Mouse (Mus musculus) erythroblast, embryonic 14.5 days (primary cell): ENCODE data around the gene Olfr1029. TPM values are rescaled to one million over a fixed set of nuclear protein-coding genes. Genes with fewer than 3 reads are reported as not detected.
"Not testable (repeated sequence)": the region's sequence is repeated elsewhere in the genome, so short reads cannot be mapped to it uniquely, and the experiment has no call there.

Source experiments
- H3K27me3 ChIP-seq: 2 replicates; pipeline ENCODE4 v1.6.1; 2012; ENCODE audit warnings: inconsistent platforms; ENCODE audit not compliant: control insufficient read depth
- H3K36me3 ChIP-seq: 2 replicates; pipeline ENCODE4 v1.6.1; 2012; ENCODE audit warnings: mild to moderate bottlenecking, inconsistent platforms; ENCODE audit not compliant: control insufficient read depth
- H3K4me1 ChIP-seq: 2 replicates; pipeline ENCODE4 v1.6.1; 2012; ENCODE audit warnings: inconsistent platforms; ENCODE audit not compliant: control insufficient read depth
- H3K4me3 ChIP-seq: replicated peaks from 2 replicates; pipeline ENCODE3; 2012; ENCODE audit warnings: moderate library complexity, mild to moderate bottlenecking, inconsistent platforms
- H3K9me3 ChIP-seq: 2 replicates; pipeline ENCODE4 v1.6.1; 2012; ENCODE audit warnings: low read length, inconsistent platforms, mixed read lengths; ENCODE audit not compliant: control insufficient read depth
- GATA1 ChIP-seq: IDR thresholded peaks from 2 replicates; pipeline ENCODE4 v1.6.1; 2012; ENCODE audit warnings: low read length, inconsistent platforms, mixed read lengths
- TAL1 ChIP-seq: IDR thresholded peaks from 3 replicates; pipeline ENCODE4 v1.6.1; 2012; ENCODE audit warnings: low read length, inconsistent platforms, mixed read lengths
- polyA plus RNA-seq: library from polyadenylated mRNA; stranded (reverse); fragments of >175 nt; gene quantifications from 2 replicates; pipeline ENCODE4 v1.2.3, GENCODE M21; 2012

Gene Olfr1029
- polyA plus RNA-seq, result not detected in 2 replicates

- no peaks in the 10 kb centered on the region for H3K9me3 ChIP-seq
- no peaks in the 10 kb centered on the region for H3K36me3 ChIP-seq
- no peak within 1 kb of the TSS for H3K4me3 ChIP-seq
- no peaks in the 10 kb centered on the region for H3K4me1 ChIP-seq
- no peaks in the 10 kb centered on the region for H3K27me3 ChIP-seq
- TF ChIP-seq GATA1 (no peak), TAL1 (no peak)
Observed at GRCm38 (mm10) chr2:85973595-85973994, at the start of gene Olfr1029. Olfr1029 (plus strand) TSS chr2:85973895.

DNA sequence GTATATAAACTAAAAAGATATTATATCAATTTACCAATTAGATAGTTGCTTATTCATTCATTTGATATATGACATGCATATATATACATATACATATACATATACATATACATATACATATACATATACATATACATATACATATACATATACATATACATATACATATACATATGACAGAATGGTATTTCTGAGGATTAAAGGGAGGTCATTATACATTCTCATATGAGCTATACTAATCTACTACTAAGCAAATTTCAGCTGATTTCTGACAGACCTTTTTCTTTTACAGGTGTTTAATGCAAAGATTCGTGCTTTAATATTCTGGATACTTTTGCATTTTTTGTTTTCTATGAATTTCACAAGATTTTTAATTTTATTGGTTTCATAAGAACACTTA lies 23.6 kb upstream of the Olfr1029 start, which contains the start of gene Olfr1028:
Olfr1028 (plus strand) TSS at position 301 of the 400 bp plus-strand sequence.
- no peaks in the 10 kb centered on the region for H3K4me1 ChIP-seq
- no peak within 1 kb of the TSS for H3K4me3 ChIP-seq
- TF ChIP-seq GATA1 (no peak), TAL1 (no peak)
- no peaks in the 10 kb centered on the region for H3K9me3 ChIP-seq
- no peaks in the 10 kb centered on the region for H3K36me3 ChIP-seq
- no peaks in the 10 kb centered on the region for H3K27me3 ChIP-seq

- no peaks in the 10 kb centered on the region for H3K27me3 ChIP-seq
- no peaks in the 10 kb centered on the region for H3K4me1 ChIP-seq
- no peaks in the 10 kb centered on the region for H3K36me3 ChIP-seq
- TF ChIP-seq TAL1 (no peak), GATA1 (no peak)
- H3K9me3 ChIP-seq, result no peaks in the 10 kb centered on the region
- H3K4me3 ChIP-seq, result no peak within 1 kb of the TSS
Observed at GRCm38 (mm10) chr2:85978976-85979375, 5.3 kb downstream of the Olfr1029 start, which contains the start of gene Olfr1030. Olfr1030 (plus strand) TSS chr2:85979276.

GRCm38 (mm10) chr2:85990004-85990403 lies 16.3 kb downstream of the Olfr1029 start, which contains the start of gene Olfr1031:
Olfr1031 (plus strand) TSS chr2:85990304.
- Histone ChIP-seq H3K4me1 (no peaks in the 10 kb centered on the region), H3K36me3 (no peaks in the 10 kb centered on the region), H3K27me3 (no peaks in the 10 kb centered on the region), H3K4me3 (no peak within 1 kb of the TSS), H3K9me3 (0 out of 2 replicates have a peak, but pooled peaks cover 3% of the 10 kb centered on the region)
- TF ChIP-seq GATA1, result no peak
- TF ChIP-seq TAL1, result no peak

DNA sequence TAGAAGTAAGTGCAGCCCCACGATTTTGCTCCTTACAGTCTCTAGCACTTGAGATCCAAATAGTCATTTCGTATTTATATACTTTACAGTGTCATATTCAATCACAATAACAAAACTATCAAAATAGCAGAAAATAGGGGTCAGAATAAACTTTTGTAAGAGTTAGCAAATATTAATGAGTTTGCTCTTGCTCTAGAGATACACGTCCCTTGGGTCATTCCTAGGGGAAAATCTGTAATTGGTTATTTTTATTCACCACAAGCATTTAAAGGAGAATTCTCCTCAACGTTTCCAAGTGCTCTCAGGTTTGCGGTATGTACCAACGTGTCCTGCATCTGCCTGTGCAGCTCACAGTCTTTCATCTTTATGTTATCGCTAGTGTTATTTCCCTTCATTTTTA lies 31.5 kb downstream of the Olfr1029 start, which contains the start of gene Olfr1032:
Olfr1032 (plus strand) TSS at position 301 of the 400 bp plus-strand sequence.
- Histone ChIP-seq H3K36me3 (no peaks in the 10 kb centered on the region), H3K27me3 (no peaks in the 10 kb centered on the region), H3K4me3 (no peak within 1 kb of the TSS), H3K4me1 (no peaks in the 10 kb centered on the region), H3K9me3 (no peaks in the 10 kb centered on the region)
- no peak for TF ChIP-seq TAL1
- TF ChIP-seq GATA1, result no peak

GRCm38 (mm10) chr2:86020406-86020805 lies 46.7 kb downstream of the Olfr1029 start, which contains the start of gene Olfr1033:
Olfr1033 (plus strand) TSS chr2:86020633.
- H3K27me3 ChIP-seq, H3K36me3 ChIP-seq, H3K4me1 ChIP-seq, H3K9me3 ChIP-seq, H3K4me3 ChIP-seq: not testable (repeated sequence)

GRCm38 (mm10) chr2:86021518-86021917 lies 47.8 kb downstream of the Olfr1029 start:
- H3K36me3 ChIP-seq, H3K4me3 ChIP-seq, H3K9me3 ChIP-seq, H3K4me1 ChIP-seq, H3K27me3 ChIP-seq: not testable (repeated sequence)

Other genes starting within 250 kb of the Olfr1029 start
- not detected in 2 replicates for gene Olfr1012, start 211.1 kb upstream of the Olfr1029 start, polyA plus RNA-seq
- not detected in 2 replicates for gene Olfr1013, start 206.8 kb upstream of the Olfr1029 start, polyA plus RNA-seq
- gene Olfr1014, start 201.2 kb upstream of the Olfr1029 start, polyA plus RNA-seq, result not detected in 2 replicates
- not detected in 2 replicates for gene Olfr1015, start 191.9 kb upstream of the Olfr1029 start, polyA plus RNA-seq
- not detected in 2 replicates for gene Olfr1016, start 171.4 kb upstream of the Olfr1029 start, polyA plus RNA-seq
- gene Olfr1018, start 155.4 kb upstream of the Olfr1029 start, polyA plus RNA-seq, result not detected in 2 replicates
- gene Olfr1019, start 128.4 kb upstream of the Olfr1029 start, polyA plus RNA-seq, result 0.01 TPM in 1 of 2 replicates, not detected in the other
- gene Olfr1020, start 126.9 kb upstream of the Olfr1029 start, polyA plus RNA-seq, result not detected in 2 replicates
- not detected in 2 replicates for gene Olfr1022, start 105.3 kb upstream of the Olfr1029 start, polyA plus RNA-seq
- not detected in 2 replicates for gene Olfr1023, start 88.3 kb upstream of the Olfr1029 start, polyA plus RNA-seq
- gene Olfr1024, start 68.8 kb upstream of the Olfr1029 start, polyA plus RNA-seq, result not detected in 2 replicates
- gene Olfr1025-ps1, start 58.7 kb upstream of the Olfr1029 start, polyA plus RNA-seq, result not detected in 2 replicates
- not detected in 2 replicates for gene Olfr1026, start 52.3 kb upstream of the Olfr1029 start, polyA plus RNA-seq
- gene Olfr1028, start 23.5 kb upstream of the Olfr1029 start, polyA plus RNA-seq, result not detected in 2 replicates
- gene Olfr1030, start 5.4 kb downstream of the Olfr1029 start, polyA plus RNA-seq, result 0.01 TPM in 1 of 2 replicates, not detected in the other
- not detected in 2 replicates for gene Olfr1031, start 16.4 kb downstream of the Olfr1029 start, polyA plus RNA-seq
- not detected in 2 replicates for gene Olfr1032, start 31.6 kb downstream of the Olfr1029 start, polyA plus RNA-seq
- gene Olfr1033, start 46.7 kb downstream of the Olfr1029 start, polyA plus RNA-seq, result not detected in 2 replicates
- not detected in 2 replicates for gene Olfr1034, start 72.0 kb downstream of the Olfr1029 start, polyA plus RNA-seq
- gene Olfr1036, start 100.1 kb downstream of the Olfr1029 start, polyA plus RNA-seq, result not detected in 2 replicates
- not detected in 2 replicates for gene Olfr1037, start 113.5 kb downstream of the Olfr1029 start, polyA plus RNA-seq
- gene Olfr1039, start 162.0 kb downstream of the Olfr1029 start, polyA plus RNA-seq, result not detected in 2 replicates
- gene Olfr1040, start 172.8 kb downstream of the Olfr1029 start, polyA plus RNA-seq, result not detected in 2 replicates
- gene Olfr1042, start 187.9 kb downstream of the Olfr1029 start, polyA plus RNA-seq, result not detected in 2 replicates
- not detected in 2 replicates for gene Olfr1043, start 193.6 kb downstream of the Olfr1029 start, polyA plus RNA-seq
- gene Olfr1044, start 203.9 kb downstream of the Olfr1029 start, polyA plus RNA-seq, result not detected in 2 replicates
- gene Olfr52, start 211.8 kb downstream of the Olfr1029 start, polyA plus RNA-seq, result not detected in 2 replicates
- not detected in 2 replicates for gene Olfr1045, start 229.1 kb downstream of the Olfr1029 start, polyA plus RNA-seq
- gene Olfr1046, start 245.4 kb downstream of the Olfr1029 start, polyA plus RNA-seq, result not detected in 2 replicates